Mouse (Mus musculus) midbrain, embryonic 10.5 days (tissue): Measurements from ENCODE around the gene Vmn2r75. TPM values are rescaled to one million over a fixed set of nuclear protein-coding genes. Genes with fewer than 3 reads are reported as not detected.
A peak's percentile ranks its signal among the peaks of the same experiment; 100 is the strongest.
"Not testable (repeated sequence)": the region's sequence is repeated elsewhere in the genome, so short reads cannot be mapped to it uniquely, and the experiment has no call there.

Experiments used
- DNase-seq: peaks from one replicate; pipeline ENCODE4 v3.0.0-alpha.2; 2017; ENCODE audit warnings: low spot score
- H3K27ac ChIP-seq: fragments of 300-500 bp; sonication (generic); replicated peaks from 2 replicates; pipeline ENCODE4 v1.5.1; 2016; ENCODE audit warnings: mild to moderate bottlenecking
- H3K27me3 ChIP-seq: fragments of 300-500 bp; sonication (generic); 2 replicates; pipeline ENCODE4 v1.6.1; 2016; ENCODE audit warnings: low read depth, mild to moderate bottlenecking; ENCODE audit not compliant: poor library complexity, severe bottlenecking
- H3K36me3 ChIP-seq: fragments of 300-500 bp; sonication (generic); 2 replicates; pipeline ENCODE4 v1.6.1; 2016; ENCODE audit warnings: mild to moderate bottlenecking, moderate library complexity
- H3K4me1 ChIP-seq: fragments of 300-500 bp; sonication (generic); 2 replicates; pipeline ENCODE4 v1.6.1; 2016
- H3K4me3 ChIP-seq: fragments of 300-500 bp; sonication (generic); 2 replicates; pipeline ENCODE4 v1.5.1; 2016; ENCODE audit warnings: mild to moderate bottlenecking, moderate library complexity
- H3K9me3 ChIP-seq: fragments of 300-500 bp; sonication (generic); replicated peaks from 2 replicates; pipeline ENCODE4 v1.6.1; 2016; ENCODE audit warnings: mild to moderate bottlenecking
- WGBS: fragments of 180-500 bp; shearing (Covaris S2); methylation state at CpG from one replicate; pipeline ENCODE4 v1.1.7; 2016; 5-methylcytosine and 5-hydroxymethylcytosine counted together
- polyA plus RNA-seq: library from polyadenylated mRNA; unstranded; fragments of >200 nt; fragmentation: Nextera tagmentation; extraction: Ambion mirVana; gene quantifications from 2 replicates; pipeline ENCODE4 v1.2.1, GENCODE M21; 2016

Vmn2r75 gene
- polyA plus RNA-seq, result not detected in 2 replicates

DNA sequence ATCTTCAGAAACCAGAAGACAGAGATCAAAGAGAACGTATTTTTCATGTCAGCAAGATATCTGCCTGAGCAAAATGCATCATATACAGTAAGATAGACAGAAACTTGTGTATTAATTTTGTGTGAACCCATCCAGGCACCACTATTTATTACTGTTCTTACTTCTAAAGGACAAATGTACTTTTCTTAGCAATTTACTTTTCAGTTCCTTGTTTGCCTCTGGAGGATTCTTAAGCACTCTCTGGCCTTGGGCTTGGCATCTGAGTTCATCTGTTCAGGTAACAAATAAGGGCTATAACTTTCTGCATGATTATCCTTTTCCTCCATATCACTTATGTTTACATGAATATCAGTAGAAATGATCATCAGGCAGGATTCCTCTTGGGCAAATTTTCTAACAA is at the start of gene Vmn2r75:
Gene Vmn2r75, minus strand, starts transcription at position 101 of the 400 bp plus-strand sequence.
- WGBS, result 83% methylated on average over 1 of the region's 1 CpGs
- H3K27me3 ChIP-seq, H3K36me3 ChIP-seq, H3K4me3 ChIP-seq, H3K27ac ChIP-seq, H3K9me3 ChIP-seq, H3K4me1 ChIP-seq, DNase-seq: not testable (repeated sequence)

DNA sequence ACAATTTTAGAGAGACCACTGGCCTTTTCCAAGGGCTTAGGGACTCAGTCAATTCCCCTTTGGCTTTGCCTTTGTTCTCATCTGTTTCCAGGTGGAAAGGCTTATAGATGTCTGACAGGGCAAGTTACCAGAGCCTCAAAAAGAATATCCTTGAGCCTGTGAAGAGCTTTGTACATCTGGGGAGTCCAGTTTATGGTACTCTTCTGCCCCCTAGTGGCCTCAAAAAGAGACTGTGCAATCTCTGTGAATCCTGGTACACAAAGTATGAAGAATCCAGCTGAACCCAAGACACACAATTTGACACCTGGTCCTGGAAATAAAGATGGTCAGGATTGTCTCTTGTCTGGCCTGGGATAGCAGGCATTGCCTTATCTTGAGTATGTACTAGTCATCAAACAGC is 39.8 kb upstream of the Vmn2r75 start:
- Histone ChIP-seq H3K4me3 (no peak overlapping the region), H3K4me1 (no peaks in the 10 kb centered on the region), H3K27me3 (no peaks in the 10 kb centered on the region), H3K9me3 (no peaks in the 10 kb centered on the region), H3K36me3 (no peaks in the 10 kb centered on the region), H3K27ac (no peak overlapping the region)
- peak; percentile 26 for DNase-seq

Other genes with a start within 250 kb of the Vmn2r75 start
- gene Vmn2r74, start 210.1 kb downstream of the Vmn2r75 start, polyA plus RNA-seq, result not detected in 2 replicates
- not detected in 2 replicates for gene Vmn2r76, start 74.5 kb upstream of the Vmn2r75 start, polyA plus RNA-seq
- gene Olfr310, start 105.4 kb upstream of the Vmn2r75 start, polyA plus RNA-seq, result not detected in 2 replicates
- not detected in 2 replicates for gene Olfr309, start 141.9 kb upstream of the Vmn2r75 start, polyA plus RNA-seq
- gene Olfr308, start 153.9 kb upstream of the Vmn2r75 start, polyA plus RNA-seq, result not detected in 2 replicates
- gene Olfr307, start 165.8 kb upstream of the Vmn2r75 start, polyA plus RNA-seq, result not detected in 2 replicates
- not detected in 2 replicates for gene Olfr305, start 195.2 kb upstream of the Vmn2r75 start, polyA plus RNA-seq
- not detected in 2 replicates for gene Olfr304, start 214.9 kb upstream of the Vmn2r75 start, polyA plus RNA-seq
- not detected in 2 replicates for gene Olfr303, start 226.0 kb upstream of the Vmn2r75 start, polyA plus RNA-seq
- not detected in 2 replicates for gene Olfr301, start 232.1 kb upstream of the Vmn2r75 start, polyA plus RNA-seq